Mouse (Mus musculus) ES-E14 (cell line): ENCODE data around the gene Stx5a.

Source experiments
- CHD2 ChIP-seq: IDR thresholded peaks from 2 replicates; pipeline ENCODE4 v1.6.1; 2014; ENCODE audit warnings: mild to moderate bottlenecking, low read depth, low read length, inconsistent platforms
- ZC3H11A ChIP-seq: IDR thresholded peaks from 2 replicates; pipeline ENCODE4 v1.6.1; 2012; ENCODE audit warnings: low read depth, mild to moderate bottlenecking, inconsistent platforms, low read length, borderline replicate concordance
- ZNF384 ChIP-seq: IDR thresholded peaks from 2 replicates; pipeline ENCODE4 v1.6.1; 2012; ENCODE audit warnings: low read depth, low read length, inconsistent platforms

GRCm38 (mm10) chr19:8713997-8714652 lies 27.1 kb upstream of the Stx5a start:
- TF ChIP-seq ZNF384 (no peak), CHD2 (no peak), ZC3H11A (no peak)
